In genomic region chr12:29894669-29895068, GRCm38 (mm10) we compare ENCODE assay signal across 10 mouse cellular contexts. TPM values are rescaled to one million over a fixed set of nuclear protein-coding genes. Genes with fewer than 3 reads are reported as not detected.
DNase-seq lines count a peak whose midpoint lies in the region; ATAC-seq lines count a peak whose summit lies in the region.
"Had no signal": no experiment of that assay in that cellular context is flagged by ENCODE, and none has a peak within 500 bp of the region (broad histone marks: within the 10 kb centered on the region; RNA-seq: fewer than 3 reads in every experiment).

No protein-coding gene starts in this region.

- H3K4me2 ChIP-seq in intestine, embryonic 14.5 days (ENCODE audit: low read length) = no peak overlapping the region
- no peak overlapping the region for H3K4me2 ChIP-seq in intestine, embryonic 16.5 days (ENCODE audit: low read depth, low read length)
- H3K4me2 ChIP-seq: embryonic facial prominence, embryonic 12.5 days; neural tube, embryonic 12.5 days had no signal

- no peak overlapping the region for H3K27ac ChIP-seq in intestine, embryonic 14.5 days (ENCODE audit: low read depth)
- no peak overlapping the region for H3K27ac ChIP-seq in intestine, embryonic 16.5 days (ENCODE audit: low read length)
- H3K27ac ChIP-seq: embryonic facial prominence, embryonic 12.5 days; neural tube, embryonic 12.5 days had no signal

- no peak for ATAC-seq in intestine, embryonic 14.5 days (replicated peaks; ENCODE audit: low FRiP score, low TSS enrichment, low read depth)
- ATAC-seq in intestine, embryonic 16.5 days = no peak

- no peak overlapping the region for H3K4me3 ChIP-seq in intestine, embryonic 14.5 days (ENCODE audit: low read depth, low read length)
- no peak overlapping the region for H3K4me3 ChIP-seq in intestine, embryonic 16.5 days (ENCODE audit: low read length)
- H3K4me3 ChIP-seq: embryonic facial prominence, embryonic 12.5 days; neural tube, embryonic 12.5 days had no signal

- H3K36me3 ChIP-seq in intestine, embryonic 14.5 days (ENCODE audit: control insufficient read depth, insufficient read depth, low read length) = no peaks in the 10 kb centered on the region
- H3K36me3 ChIP-seq in intestine, embryonic 16.5 days (ENCODE audit: control insufficient read depth, insufficient read depth, low read length) = no peaks in the 10 kb centered on the region
- H3K36me3 ChIP-seq: embryonic facial prominence, embryonic 12.5 days had no signal

- H3K4me1 ChIP-seq in intestine, embryonic 14.5 days (replicated peaks; ENCODE audit: control insufficient read depth, insufficient read depth, low read length) = no peaks in the 10 kb centered on the region
- no peaks in the 10 kb centered on the region for H3K4me1 ChIP-seq in intestine, embryonic 16.5 days (ENCODE audit: control insufficient read depth, insufficient read depth, low read length)
- H3K4me1 ChIP-seq: embryonic facial prominence, embryonic 12.5 days; neural tube, embryonic 12.5 days had no signal

- intact Hi-C loops in left cerebral cortex, postnatal 25 days (cut with DNase I) = no loop called here

- H3K9ac ChIP-seq in intestine, embryonic 14.5 days (ENCODE audit: low read length) = no peak overlapping the region
- no peak overlapping the region for H3K9ac ChIP-seq in intestine, embryonic 16.5 days (ENCODE audit: low read depth, low read length)
- H3K9ac ChIP-seq: embryonic facial prominence, embryonic 12.5 days; neural tube, embryonic 12.5 days had no signal

- no peaks in the 10 kb centered on the region for H3K9me3 ChIP-seq in intestine, embryonic 14.5 days (ENCODE audit: control insufficient read depth, low read length)
- no peaks in the 10 kb centered on the region for H3K9me3 ChIP-seq in intestine, embryonic 16.5 days (ENCODE audit: control insufficient read depth, low read length)
- H3K9me3 ChIP-seq: embryonic facial prominence, embryonic 12.5 days; neural tube, embryonic 12.5 days had no signal

- DNase-seq in intestine, embryonic 14.5 days (ENCODE audit: low spot score) = peak; percentile 60
- DNase-seq in A20 (ENCODE audit: low read depth, low spot score) = peak; percentile 42
- DNase-seq in NIH3T3 (ENCODE audit: low read depth) = peak; percentile 74
- peak; percentile 57 to 66 for DNase-seq in cerebellum, postnatal 36 days
- peak; percentile 47 to 66 for DNase-seq in left cerebral cortex, postnatal 25 days (ENCODE audit: low spot score in 2 of 2)
- DNase-seq in skeletal muscle tissue, adult 2 months (ENCODE audit: low read depth, low spot score) = peak; percentile 10
- no peak for DNase-seq in urinary bladder, adult 2 months (ENCODE audit: low spot score)

- no peaks in the 10 kb centered on the region for H3K27me3 ChIP-seq in intestine, embryonic 14.5 days (replicated peaks; ENCODE audit: control insufficient read depth, insufficient read depth, low read length)
- no peaks in the 10 kb centered on the region for H3K27me3 ChIP-seq in intestine, embryonic 16.5 days (replicated peaks; ENCODE audit: control insufficient read depth, insufficient read depth, low read length)
- H3K27me3 ChIP-seq: embryonic facial prominence, embryonic 12.5 days; neural tube, embryonic 12.5 days had no signal

- 15% methylated on average over 3 of the region's 3 CpGs for WGBS in intestine, embryonic 14.5 days
- 18% methylated on average over 3 of the region's 3 CpGs for WGBS in intestine, embryonic 16.5 days

RNA-seq across cellular contexts. Expression of gene Pxdn, which starts 42.7 kb away (rescaled TPM):
- polyA plus RNA-seq in intestine, embryonic 14.5 days (2014; fragmentation: Nextera tagmentation; extraction: Ambion mirVana) = 116 and 132 TPM in 2 replicates
- polyA plus RNA-seq in intestine, embryonic 16.5 days (2015; fragmentation: Nextera tagmentation; extraction: Ambion mirVana) = 48.2 and 53.5 TPM in 2 replicates
- 10 to 100 TPM; 45.7 to 51.9 TPM for total RNA-seq in left cerebral cortex, postnatal 25 days (2021)
- polyA plus RNA-seq in urinary bladder, adult 2 months (2012; rRNA removed) = 32.2 and 43.4 TPM in 2 replicates
